Mouse (Mus musculus) limb, embryonic 14.5 days (tissue): Measurements from ENCODE around the gene Prtg. TPM values are rescaled to one million over a fixed set of nuclear protein-coding genes. Genes with fewer than 3 reads are reported as not detected.

Source experiments
- ATAC-seq: fragments of 200-750 bp; cut with Nextera tagmentation; 2 replicates; pipeline ENCODE4 v1.8.0; 2017; ENCODE audit warnings: low read depth, moderate number of reproducible peaks, moderate TSS enrichment; ENCODE audit not compliant: low FRiP score
- DNase-seq: peaks from one replicate; pipeline ENCODE4 v3.0.0-alpha.2; 2015; ENCODE audit warnings: low spot score
- H3K27ac ChIP-seq: fragments of 300-500 bp; sonication (generic); replicated peaks from 2 replicates; pipeline ENCODE4 v1.5.1; 2014; ENCODE audit warnings: low read depth, mild to moderate bottlenecking, low read length, moderate library complexity, mixed read lengths
- H3K27me3 ChIP-seq: fragments of 300-500 bp; sonication (generic); 2 replicates; pipeline ENCODE4 v1.6.1; 2014; ENCODE audit warnings: low read length, mixed read lengths; ENCODE audit not compliant: control insufficient read depth, insufficient read depth
- H3K36me3 ChIP-seq: fragments of 300-500 bp; sonication (generic); 2 replicates; pipeline ENCODE4 v1.6.1; 2014; ENCODE audit warnings: mild to moderate bottlenecking, low read length, moderate library complexity, mixed read lengths; ENCODE audit not compliant: control insufficient read depth, insufficient read depth
- H3K4me1 ChIP-seq: fragments of 300-500 bp; sonication (generic); 2 replicates; pipeline ENCODE4 v1.6.1; 2014; ENCODE audit warnings: antibody characterized with exemption, low read length, mixed read lengths; ENCODE audit not compliant: control insufficient read depth, insufficient read depth
- H3K4me2 ChIP-seq: fragments of 300-500 bp; sonication (generic); replicated peaks from 2 replicates; pipeline ENCODE4 v1.6.1; 2014; ENCODE audit warnings: low read depth, mild to moderate bottlenecking, low read length, moderate library complexity; ENCODE audit not compliant: severe bottlenecking
- H3K4me3 ChIP-seq: fragments of 300-500 bp; sonication (generic); replicated peaks from 2 replicates; pipeline ENCODE4 v1.5.1; 2014; ENCODE audit warnings: low read length
- H3K9ac ChIP-seq: fragments of 300-500 bp; sonication (generic); 2 replicates; pipeline ENCODE4 v1.6.1; 2014; ENCODE audit warnings: mild to moderate bottlenecking, low read depth, low read length, moderate library complexity; ENCODE audit not compliant: severe bottlenecking
- H3K9me3 ChIP-seq: fragments of 300-500 bp; sonication (generic); 2 replicates; pipeline ENCODE4 v1.6.1; 2016; ENCODE audit warnings: low read length; ENCODE audit not compliant: control insufficient read depth
- POLR2A ChIP-seq: fragments of 200-500 bp; IDR thresholded peaks from 2 replicates; pipeline ENCODE4 v1.8.0; 2012; ENCODE audit warnings: inconsistent platforms, mild to moderate bottlenecking, moderate library complexity, borderline replicate concordance; ENCODE audit not compliant: insufficient read depth, insufficient read length; ENCODE audit errors: extremely low read depth
- WGBS: fragments of 180-500 bp; shearing (Covaris S2); extraction: QIAGEN DNeasy Blood & Tissue Kit; methylation state at CpG from one replicate; pipeline ENCODE4 v1.1.7; 2014; 5-methylcytosine and 5-hydroxymethylcytosine counted together
- polyA plus RNA-seq, 2 experiments: library from polyadenylated mRNA; depleted of rRNA in 1 of 2; stranded (reverse) in 1 of 2; unstranded in 1 of 2; fragments of >200 nt; fragmentation: Nextera tagmentation in 1 of 2; extraction: Ambion mirVana in 1 of 2; gene quantifications; 2 replicates each; pipeline versions ENCODE4 v1.2.1 to v1.2.3; 2012 to 2014

Prtg gene
- polyA plus RNA-seq, 2 experiments, result 0.57 to 0.87 TPM

GRCm38 (mm10) chr9:72879601-72880000 lies 72.9 kb downstream of the Prtg start:
- H3K9ac ChIP-seq, result no peak overlapping the region
- no peak for DNase-seq
- 87% methylated on average over 3 of the region's 3 CpGs for WGBS
- no peak overlapping the region for H3K4me2 ChIP-seq
- no peak for TF ChIP-seq POLR2A
- no peak overlapping the region for H3K4me3 ChIP-seq
- H3K4me1 ChIP-seq, result peaks cover 15% of the 10 kb centered on the region
- no peaks in the 10 kb centered on the region for H3K36me3 ChIP-seq
- no peak for ATAC-seq
- H3K27ac ChIP-seq, result no peak overlapping the region
- no peaks in the 10 kb centered on the region for H3K9me3 ChIP-seq
- no peaks in the 10 kb centered on the region for H3K27me3 ChIP-seq

GRCm38 (mm10) chr9:72880225-72880960 lies 73.7 kb downstream of the Prtg start:
- H3K27me3 ChIP-seq, result no peaks in the 10 kb centered on the region
- peaks cover 15% of the 10 kb centered on the region for H3K4me1 ChIP-seq
- no peak overlapping the region for H3K4me2 ChIP-seq
- no peak for DNase-seq
- no peaks in the 10 kb centered on the region for H3K9me3 ChIP-seq
- WGBS, result 45% methylated on average over 16 of the region's 16 CpGs
- no peak overlapping the region for H3K4me3 ChIP-seq
- no peak overlapping the region for H3K9ac ChIP-seq
- no peak for TF ChIP-seq POLR2A
- no peaks in the 10 kb centered on the region for H3K36me3 ChIP-seq
- no peak overlapping the region for H3K27ac ChIP-seq
- ATAC-seq, result no peak

- DNase-seq (peak; percentile 20), ATAC-seq (no peak)
- no peak overlapping the region; the same call in 1 of the 2 replicates for H3K4me2 ChIP-seq
- no peak overlapping the region for H3K4me3 ChIP-seq
- no peak overlapping the region for H3K27ac ChIP-seq
- peaks cover 15% of the 10 kb centered on the region for H3K4me1 ChIP-seq
- no peak for TF ChIP-seq POLR2A
- no peak overlapping the region for H3K9ac ChIP-seq
- 26% methylated on average over 15 of the region's 15 CpGs for WGBS
- no peaks in the 10 kb centered on the region for H3K27me3 ChIP-seq
- no peaks in the 10 kb centered on the region for H3K9me3 ChIP-seq
- H3K36me3 ChIP-seq, result no peaks in the 10 kb centered on the region
These were observed 74.5 kb downstream of the Prtg start for GRCm38 (mm10) chr9:72881026-72881768.

GRCm38 (mm10) chr9:72883940-72884339 lies 77.3 kb downstream of the Prtg start:
- Histone ChIP-seq H3K4me2 (no peak overlapping the region), H3K4me1 (peaks cover 9% of the 10 kb centered on the region), H3K36me3 (no peaks in the 10 kb centered on the region), H3K27me3 (no peaks in the 10 kb centered on the region), H3K9me3 (no peaks in the 10 kb centered on the region), H3K9ac (no peak overlapping the region), H3K27ac (no peak overlapping the region), H3K4me3 (no peak overlapping the region)
- DNase-seq, result peak; percentile 77
- TF ChIP-seq POLR2A, result no peak
- peak; percentile 69 for ATAC-seq
- WGBS, result 10% methylated on average over 3 of the region's 3 CpGs

- Histone ChIP-seq H3K36me3 (no peaks in the 10 kb centered on the region), H3K4me1 (no peaks in the 10 kb centered on the region), H3K9ac (no peak overlapping the region), H3K4me2 (no peak overlapping the region), H3K27me3 (no peaks in the 10 kb centered on the region), H3K9me3 (no peaks in the 10 kb centered on the region), H3K27ac (no peak overlapping the region), H3K4me3 (no peak overlapping the region)
- TF ChIP-seq POLR2A, result no peak
- ATAC-seq, result no peak
- WGBS, result 70% methylated on average over 1 of the region's 1 CpGs
- DNase-seq, result peak; percentile 42
These were observed 83.1 kb downstream of the Prtg start for GRCm38 (mm10) chr9:72889777-72890176.
